Mouse (Mus musculus) CH12.LX (cell line): ENCODE data around the gene Tfr2. TPM values are rescaled to one million over a fixed set of nuclear protein-coding genes. Genes with fewer than 3 reads are reported as not detected.

Experiments used
- DNase-seq: peaks from one replicate; pipeline ENCODE4 v3.0.0-alpha.2; 2013; ENCODE audit errors: extremely low read depth
- H3K27ac ChIP-seq: 2 replicates; pipeline ENCODE4 v1.5.1; 2012; ENCODE audit warnings: low read depth, mild to moderate bottlenecking, control low read depth, moderate library complexity; ENCODE audit not compliant: insufficient read depth
- H3K27me3 ChIP-seq: replicated peaks from 2 replicates; pipeline ENCODE3; 2012; ENCODE audit warnings: inconsistent platforms
- H3K36me3 ChIP-seq, 2 experiments: replicated peaks in 1 of 2; 2 replicates each; pipeline versions ENCODE3 to v1.6.1; 2012; ENCODE audit warnings: inconsistent platforms in 1 of 2, low read length in 1 of 2, mild to moderate bottlenecking in 1 of 2, mixed read lengths in 1 of 2, moderate library complexity in 1 of 2; ENCODE audit not compliant: control insufficient read depth in 1 of 2, insufficient read depth in 1 of 2
- H3K4me1 ChIP-seq, 2 experiments: 2 replicates each; pipeline ENCODE4 v1.6.1; 2012; ENCODE audit warnings: inconsistent platforms in 1 of 2, moderate library complexity in 1 of 2; ENCODE audit not compliant: insufficient read depth in 2 of 2, control insufficient read depth in 1 of 2
- H3K4me2 ChIP-seq: 2 replicates; pipeline ENCODE4 v1.6.1; 2012; ENCODE audit warnings: low read depth, mild to moderate bottlenecking, control low read depth; ENCODE audit not compliant: poor library complexity, insufficient read depth, severe bottlenecking
- H3K4me3 ChIP-seq, 3 experiments: fragments of 150-350 bp in 1 of 3; sonication (generic) in 1 of 3; replicated peaks in 1 of 3; 2 replicates each; pipeline versions ENCODE3 to v1.5.1; 2011 to 2012; ENCODE audit warnings: low read depth in 2 of 3, low read length in 2 of 3, mild to moderate bottlenecking in 2 of 3, moderate library complexity in 2 of 3, control low read depth in 1 of 3, improper control_type of control experiment in 1 of 3, inconsistent platforms in 1 of 3, mixed read lengths in 1 of 3; ENCODE audit not compliant: poor library complexity in 1 of 3
- H3K79me2 ChIP-seq: replicated peaks from 2 replicates; pipeline ENCODE4 v1.6.1; 2012; ENCODE audit warnings: mild to moderate bottlenecking, moderate library complexity; ENCODE audit not compliant: control insufficient read depth, poor library complexity, insufficient read depth, severe bottlenecking; ENCODE audit errors: extremely low read depth
- H3K9ac ChIP-seq: 2 replicates; pipeline ENCODE4 v1.6.1; 2012; ENCODE audit warnings: low read depth, mild to moderate bottlenecking, control low read depth, moderate library complexity; ENCODE audit not compliant: insufficient read depth
- H3K9me3 ChIP-seq: replicated peaks from 2 replicates; pipeline ENCODE3; 2012; ENCODE audit warnings: low read length, inconsistent platforms, mixed read lengths
- CHD1 ChIP-seq: IDR thresholded peaks from 2 replicates; pipeline ENCODE4 v1.6.1; 2012; ENCODE audit warnings: low read depth, low read length, improper control_type of control experiment, inconsistent platforms
- CTCF ChIP-seq, 2 experiments: IDR thresholded peaks in 1 of 2; conservative IDR thresholded peaks in 1 of 2; 2 replicates each; pipeline ENCODE4 v1.5.1; 2011 to 2012; ENCODE audit warnings: low read depth in 2 of 2, low read length in 2 of 2, improper control_type of control experiment in 1 of 2, inconsistent platforms in 1 of 2, mild to moderate bottlenecking in 1 of 2, moderate library complexity in 1 of 2
- E2F4 ChIP-seq: IDR thresholded peaks from 2 replicates; pipeline ENCODE4 v1.6.1; 2011; ENCODE audit warnings: low read depth, low read length, improper control_type of control experiment; ENCODE audit not compliant: insufficient replicate concordance
- ELF1 ChIP-seq: IDR thresholded peaks from 2 replicates; pipeline ENCODE4 v1.6.1; 2014; ENCODE audit warnings: low read depth, mild to moderate bottlenecking, inconsistent platforms, low read length, improper control_type of control experiment
- ETS1 ChIP-seq: conservative IDR thresholded peaks from 2 replicates; pipeline ENCODE4 v1.6.1; 2012; ENCODE audit warnings: low read depth, mild to moderate bottlenecking, inconsistent platforms, low read length, improper control_type of control experiment, moderate library complexity
- GABPA ChIP-seq: IDR thresholded peaks from 2 replicates; pipeline ENCODE4 v1.6.1; 2012; ENCODE audit warnings: low read depth, low read length, improper control_type of control experiment, inconsistent platforms; ENCODE audit not compliant: insufficient replicate concordance
- IRF4 ChIP-seq: IDR thresholded peaks from 2 replicates; pipeline ENCODE4 v1.6.1; 2014; ENCODE audit warnings: low read depth, mild to moderate bottlenecking, inconsistent platforms, low read length, improper control_type of control experiment
- JUN ChIP-seq: IDR thresholded peaks from 2 replicates; pipeline ENCODE4 v1.6.1; 2011; ENCODE audit warnings: low read depth, mild to moderate bottlenecking, low read length, improper control_type of control experiment, moderate library complexity; ENCODE audit not compliant: insufficient read depth
- MAX ChIP-seq: IDR thresholded peaks from 2 replicates; pipeline ENCODE4 v1.6.1; 2011; ENCODE audit warnings: low read length, improper control_type of control experiment
- MAZ ChIP-seq: IDR thresholded peaks from 2 replicates; pipeline ENCODE4 v1.6.1; 2012; ENCODE audit warnings: low read depth, mild to moderate bottlenecking, inconsistent platforms, low read length, improper control_type of control experiment, moderate library complexity
- NRF1 ChIP-seq: IDR thresholded peaks from 2 replicates; pipeline ENCODE4 v1.6.1; 2014; ENCODE audit warnings: low read depth, mild to moderate bottlenecking, inconsistent platforms, low read length, improper control_type of control experiment, moderate library complexity
- POLR2A ChIP-seq: IDR thresholded peaks from 2 replicates; pipeline ENCODE4 v1.6.1; 2011; ENCODE audit warnings: low read depth, mild to moderate bottlenecking, improper control_type of control experiment, low read length
- RAD21 ChIP-seq: IDR thresholded peaks from 2 replicates; pipeline ENCODE4 v1.6.1; 2011; ENCODE audit warnings: low read depth, mild to moderate bottlenecking, low read length, improper control_type of control experiment, moderate library complexity
- UBTF ChIP-seq: IDR thresholded peaks from 2 replicates; pipeline ENCODE4 v1.6.1; 2012; ENCODE audit warnings: low read depth, mild to moderate bottlenecking, inconsistent platforms, low read length, improper control_type of control experiment, moderate library complexity
- USF2 ChIP-seq: conservative IDR thresholded peaks from 2 replicates; pipeline ENCODE4 v1.6.1; 2011; ENCODE audit warnings: low read depth, low read length, improper control_type of control experiment
- ZC3H11A ChIP-seq: IDR thresholded peaks from 2 replicates; pipeline ENCODE4 v1.6.1; 2012; ENCODE audit warnings: low read depth, mild to moderate bottlenecking, inconsistent platforms, low read length, improper control_type of control experiment
- ZKSCAN1 ChIP-seq: IDR thresholded peaks from 2 replicates; pipeline ENCODE4 v1.6.1; 2012; ENCODE audit warnings: low read depth, inconsistent platforms, low read length, improper control_type of control experiment, borderline replicate concordance
- ZNF384 ChIP-seq: IDR thresholded peaks from 2 replicates; pipeline ENCODE4 v1.6.1; 2012; ENCODE audit warnings: low read depth, low read length, improper control_type of control experiment, inconsistent platforms
- dilution Hi-C: fragments of 300-500 bp; cut with MboI; formaldehyde crosslinking; loops from 2 replicates; pipeline ENCODE4 v1.14.3; 2020; ENCODE audit warnings: low sequenced_read_pairs; ENCODE audit not compliant: extremely low pct_unique_long_range_greater_than_20kb, extremely low pct_ligation_motif_present
- in situ Hi-C: fragments of 300-500 bp; cut with MboI; formaldehyde crosslinking; loops from 3 replicates; pipeline ENCODE4 v1.14.3; 2019; ENCODE audit warnings: low sequenced_read_pairs, low pct_ligation_motif_present, low pct_unique_long_range_greater_than_20kb, mixed read lengths
- polyA plus RNA-seq: library from polyadenylated mRNA; unstranded; fragments of >175 nt; gene quantifications from 2 replicates; pipeline ENCODE4 v1.2.1, GENCODE M21; 2012; ENCODE audit warnings: low read depth; ENCODE audit not compliant: insufficient read length
- total RNA-seq, 2 experiments: library from RNA; depleted of rRNA; stranded (reverse); fragments of 300-350 nt in 1 of 2; fragments of >200 nt in 1 of 2; gene quantifications; 2 replicates each; pipeline ENCODE4 v1.2.3; 2012 to 2014

Gene Tfr2
- total and polyA plus RNA-seq, 3 experiments, result 0.67 to 2.2 (median 2.2) TPM

- DNase-seq, result no peak
- TF ChIP-seq ETS1 (no peak), UBTF (no peak), ZNF384 (no peak), POLR2A (no peak), NRF1 (no peak), ZKSCAN1 (no peak), RAD21 (no peak)
- in situ Hi-C loops, result no loop called here
- Histone ChIP-seq H3K4me1 (peaks cover 0 to 11% of the 10 kb centered on the region in 2 experiments; a peak in 2 of 4 replicates), H3K27ac (no peak overlapping the region), H3K79me2 (no peaks in the 10 kb centered on the region), H3K9ac (no peak overlapping the region), H3K27me3 (no peaks in the 10 kb centered on the region), H3K4me2 (no peak overlapping the region), H3K4me3 (no peak overlapping the region), H3K9me3 (no peaks in the 10 kb centered on the region), H3K36me3 (peaks cover 0 to 9% of the 10 kb centered on the region in 2 experiments)
- dilution Hi-C loops, result no loop called here
These were observed 43.4 kb downstream of the Tfr2 start for GRCm38 (mm10) chr5:137613076-137613475.

- Histone ChIP-seq H3K4me2 (no peak within 1 kb of the TSS), H3K4me3 (no peak within 1 kb of the TSS), H3K9ac (no peak within 1 kb of the TSS), H3K27ac (no peak within 1 kb of the TSS), H3K79me2 (no peaks in the 10 kb centered on the region), H3K27me3 (no peaks in the 10 kb centered on the region), H3K4me1 (peaks cover 0 to 11% of the 10 kb centered on the region in 2 experiments; a peak in 2 of 4 replicates), H3K9me3 (no peaks in the 10 kb centered on the region), H3K36me3 (peaks cover 0 to 7% of the 10 kb centered on the region in 2 experiments)
- dilution Hi-C loops (no loop called here), in situ Hi-C loops (no loop called here)
- TF ChIP-seq IRF4 (no peak), MAZ (no peak), E2F4 (no peak), CTCF (conservative IDR thresholded peaks at IDR 0.05 in 1 of 2, IDR thresholded peaks at IDR 0.05 in 1 of 2; ENCODE audit: low read depth in 2 of 2, low read length in 2 of 2) (no peak), USF2 (no peak), POLR2A (no peak), CHD1 (no peak), RAD21 (no peak), JUN (no peak), GABPA (no peak), ELF1 (no peak), ZC3H11A (no peak), MAX (no peak)
- DNase-seq, result no peak
These were observed 43.9 kb downstream of the Tfr2 start, which contains the start of gene Pcolce for GRCm38 (mm10) chr5:137613550-137613949. Gene Pcolce (minus strand): TSS chr5:137613784.
